Mouse (Mus musculus): ENCODE measurements at regions not wholly inside any gene's neighbourhood (a gene's known extent, or its start where the extent isn't known, plus 50 kb on each side); places are given as distances from the start of the nearest gene placed in this dataset.
"Not testable (repeated sequence)": the region's sequence is repeated elsewhere in the genome, so short reads cannot be mapped to it uniquely, and the experiment has no call there.

DNA sequence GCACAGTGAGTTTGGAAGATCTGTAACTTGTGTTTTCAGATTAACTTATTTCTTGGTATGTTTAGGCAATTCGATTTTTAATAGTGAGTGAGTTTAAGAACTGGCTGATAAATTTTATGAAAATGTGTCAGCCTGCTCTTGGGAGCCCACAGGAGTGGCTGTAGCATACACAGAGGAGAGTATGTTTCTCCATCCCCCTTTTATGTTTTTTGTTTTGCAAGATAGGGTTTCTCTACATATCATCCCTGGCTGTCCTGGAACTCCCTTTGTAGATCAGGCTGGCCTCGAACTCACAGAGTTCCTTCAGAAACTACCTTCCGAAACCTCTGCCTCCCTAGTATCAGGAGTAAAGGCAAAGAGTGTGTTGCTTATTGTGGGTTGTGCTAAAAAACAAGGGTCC, 124.2 kb upstream of the Cpm start:
- H3K9me3 ChIP-seq (replicated peaks): no peaks in the 10 kb centered on the region
- no peaks in the 10 kb centered on the region for H3K36me3 ChIP-seq
- H3K4me3 ChIP-seq: no peak overlapping the region
- DNase-seq (ENCODE audit: low spot score): no peak
- H3K27ac ChIP-seq (replicated peaks): no peak overlapping the region
- H3K27me3 ChIP-seq (ENCODE audit: low read depth, poor library complexity, severe bottlenecking): no peaks in the 10 kb centered on the region
- 88% methylated on average over 3 of the region's 3 CpGs for WGBS
- no peaks in the 10 kb centered on the region for H3K4me1 ChIP-seq

DNA sequence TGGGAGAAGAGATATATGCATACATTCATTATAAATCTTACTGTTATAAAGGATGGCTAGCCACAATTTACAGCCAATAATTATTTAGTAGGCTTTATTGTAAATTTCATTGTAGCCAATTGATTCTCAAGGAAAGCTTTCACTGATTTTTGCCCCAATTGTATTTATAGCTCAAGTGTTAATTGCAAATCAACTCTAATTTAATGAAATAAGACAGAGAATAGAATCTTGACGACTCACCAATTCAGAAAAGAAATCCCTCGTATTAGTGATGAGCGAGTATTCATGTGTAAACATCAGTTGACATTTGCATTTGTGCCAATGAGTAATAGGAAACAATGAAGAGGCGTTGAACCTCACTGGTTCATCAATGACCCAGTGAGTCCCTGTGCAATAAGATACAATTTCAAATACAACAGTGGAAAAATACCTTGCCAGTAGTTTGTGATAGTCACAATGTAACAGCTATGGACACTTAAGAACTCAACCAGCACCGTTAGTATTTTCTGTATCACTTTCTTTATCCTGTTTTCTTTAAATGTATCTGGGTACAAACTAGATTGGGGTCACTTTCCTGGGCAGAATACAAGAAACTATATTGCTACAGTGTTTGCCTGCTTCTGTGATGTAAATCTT, 124.6 kb upstream of the Cpsf6 start:
- H3K4me3 ChIP-seq: no peak overlapping the region
- no peaks in the 10 kb centered on the region for H3K9me3 ChIP-seq (replicated peaks)
- H3K4me1 ChIP-seq: no peaks in the 10 kb centered on the region
- no peaks in the 10 kb centered on the region for H3K36me3 ChIP-seq
- DNase-seq (ENCODE audit: low spot score): no peak
- no peak overlapping the region for H3K27ac ChIP-seq (replicated peaks)
- no peaks in the 10 kb centered on the region for H3K27me3 ChIP-seq (ENCODE audit: low read depth, poor library complexity, severe bottlenecking)
- 83% methylated on average over 5 of the region's 5 CpGs for WGBS

- Histone ChIP-seq H3K4me3 (no peak overlapping the region), H3K27me3 (ENCODE audit: low read depth, poor library complexity, severe bottlenecking) (peaks cover 3% of the 10 kb centered on the region), H3K36me3 (no peaks in the 10 kb centered on the region), H3K9me3 (replicated peaks) (no peaks in the 10 kb centered on the region), H3K4me1 (no peaks in the 10 kb centered on the region), H3K27ac (replicated peaks) (no peak overlapping the region)
- 90% methylated on average over 22 of the region's 22 CpGs for WGBS
- DNase-seq (ENCODE audit: low spot score): no peak
Observed at GRCm38 (mm10) chr10:117503222-117504184, 123.7 kb upstream of the Cpsf6 start.

DNA sequence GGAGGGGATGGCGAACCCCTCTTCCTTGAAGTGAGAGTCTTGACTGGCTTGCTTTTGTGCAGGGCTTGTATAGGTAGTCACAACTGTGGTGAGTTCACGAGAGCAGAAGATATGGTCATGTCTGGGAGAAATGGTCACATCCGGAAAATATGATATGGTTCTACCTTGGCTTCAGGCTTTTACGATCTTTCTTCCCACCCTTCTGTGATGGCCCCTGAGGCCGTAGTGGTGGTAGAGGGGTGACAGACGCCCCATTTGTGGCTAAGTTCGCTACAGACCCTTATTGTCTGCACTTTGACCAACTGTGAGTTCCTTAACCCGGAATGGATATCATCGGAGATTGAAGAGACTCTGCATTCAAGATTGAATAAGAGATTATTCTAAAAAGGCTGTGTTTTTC, 122.9 kb upstream of the Cpsf6 start:
- Histone ChIP-seq H3K4me1 (no peaks in the 10 kb centered on the region), H3K9me3 (replicated peaks) (no peaks in the 10 kb centered on the region), H3K27ac (replicated peaks) (no peak overlapping the region), H3K36me3 (no peaks in the 10 kb centered on the region), H3K4me3 (no peak overlapping the region), H3K27me3 (ENCODE audit: low read depth, poor library complexity, severe bottlenecking) (peaks cover 11% of the 10 kb centered on the region)
- WGBS: 92% methylated on average over 9 of the region's 9 CpGs
- no peak for DNase-seq (ENCODE audit: low spot score)

GRCm38 (mm10) chr10:117502135-117502534, 122.3 kb upstream of the Cpsf6 start:
- DNase-seq (ENCODE audit: low spot score): no peak
- WGBS: 95% methylated on average over 7 of the region's 7 CpGs
- Histone ChIP-seq H3K36me3 (no peaks in the 10 kb centered on the region), H3K27ac (replicated peaks) (no peak overlapping the region), H3K27me3 (ENCODE audit: low read depth, poor library complexity, severe bottlenecking) (peaks cover 17% of the 10 kb centered on the region), H3K4me3 (no peak overlapping the region), H3K9me3 (replicated peaks) (no peaks in the 10 kb centered on the region), H3K4me1 (no peaks in the 10 kb centered on the region)

GRCm38 (mm10) chr10:117501426-117501825, 121.6 kb upstream of the Cpsf6 start:
- no peak overlapping the region for H3K27ac ChIP-seq (replicated peaks)
- DNase-seq (ENCODE audit: low spot score): no peak
- no peaks in the 10 kb centered on the region for H3K9me3 ChIP-seq (replicated peaks)
- WGBS: 90% methylated on average over 1 of the region's 1 CpGs
- no peak overlapping the region for H3K4me3 ChIP-seq
- H3K36me3 ChIP-seq: no peaks in the 10 kb centered on the region
- 0 out of 2 replicates have a peak, but pooled peaks cover under 1% of the 10 kb centered on the region for H3K4me1 ChIP-seq
- peaks cover 24% of the 10 kb centered on the region for H3K27me3 ChIP-seq (ENCODE audit: low read depth, poor library complexity, severe bottlenecking)

DNA sequence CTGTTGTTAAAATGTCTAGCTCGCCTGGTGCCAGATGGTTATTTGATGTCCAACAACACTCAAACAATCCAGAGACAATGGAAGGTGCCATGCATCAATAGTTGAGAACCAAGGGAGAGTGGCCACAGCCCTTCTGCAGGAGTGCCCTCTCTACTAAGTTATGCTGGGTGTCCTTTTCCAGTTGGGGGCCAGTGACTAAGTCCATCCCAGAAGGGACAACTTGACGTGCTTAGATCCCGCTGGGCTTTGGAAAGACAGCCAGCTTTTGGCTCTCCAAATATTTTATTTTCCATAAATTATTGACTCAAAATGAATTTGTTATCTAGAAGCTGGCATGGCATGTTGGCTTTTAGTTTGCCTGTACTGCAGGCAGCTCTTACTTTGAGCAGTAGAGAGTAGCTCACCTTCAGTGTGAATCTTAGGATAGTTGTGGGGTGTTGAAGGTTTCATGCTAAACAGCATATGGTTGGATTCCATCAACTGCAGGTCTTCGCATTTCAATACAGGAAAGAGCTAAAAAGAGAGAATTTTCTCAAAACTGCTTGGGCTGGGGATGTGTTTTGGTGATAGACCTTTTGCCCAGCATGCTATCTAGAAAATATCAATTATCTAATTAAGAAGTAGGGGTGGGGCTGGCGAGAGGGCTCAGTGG, 120.8 kb upstream of the Cpsf6 start:
- no peaks in the 10 kb centered on the region for H3K36me3 ChIP-seq
- no peak for DNase-seq (ENCODE audit: low spot score)
- H3K4me3 ChIP-seq: no peak overlapping the region
- H3K4me1 ChIP-seq: 0 out of 2 replicates have a peak, but pooled peaks cover 7% of the 10 kb centered on the region
- WGBS: 86% methylated on average over 5 of the region's 5 CpGs
- no peaks in the 10 kb centered on the region for H3K9me3 ChIP-seq (replicated peaks)
- peaks cover 32% of the 10 kb centered on the region for H3K27me3 ChIP-seq (ENCODE audit: low read depth, poor library complexity, severe bottlenecking)
- H3K27ac ChIP-seq (replicated peaks): no peak overlapping the region

GRCm38 (mm10) chr10:117499864-117500453, 120.1 kb upstream of the Cpsf6 start:
- Histone ChIP-seq H3K27ac (replicated peaks) (no peak overlapping the region), H3K9me3 (replicated peaks) (no peaks in the 10 kb centered on the region), H3K4me1 (0 out of 2 replicates have a peak, but pooled peaks cover 7% of the 10 kb centered on the region), H3K4me3 (no peak overlapping the region), H3K27me3 (ENCODE audit: low read depth, poor library complexity, severe bottlenecking) (peaks cover 36% of the 10 kb centered on the region), H3K36me3 (no peaks in the 10 kb centered on the region)
- 78% methylated on average over 6 of the region's 6 CpGs for WGBS
- no peak for DNase-seq (ENCODE audit: low spot score)

DNA sequence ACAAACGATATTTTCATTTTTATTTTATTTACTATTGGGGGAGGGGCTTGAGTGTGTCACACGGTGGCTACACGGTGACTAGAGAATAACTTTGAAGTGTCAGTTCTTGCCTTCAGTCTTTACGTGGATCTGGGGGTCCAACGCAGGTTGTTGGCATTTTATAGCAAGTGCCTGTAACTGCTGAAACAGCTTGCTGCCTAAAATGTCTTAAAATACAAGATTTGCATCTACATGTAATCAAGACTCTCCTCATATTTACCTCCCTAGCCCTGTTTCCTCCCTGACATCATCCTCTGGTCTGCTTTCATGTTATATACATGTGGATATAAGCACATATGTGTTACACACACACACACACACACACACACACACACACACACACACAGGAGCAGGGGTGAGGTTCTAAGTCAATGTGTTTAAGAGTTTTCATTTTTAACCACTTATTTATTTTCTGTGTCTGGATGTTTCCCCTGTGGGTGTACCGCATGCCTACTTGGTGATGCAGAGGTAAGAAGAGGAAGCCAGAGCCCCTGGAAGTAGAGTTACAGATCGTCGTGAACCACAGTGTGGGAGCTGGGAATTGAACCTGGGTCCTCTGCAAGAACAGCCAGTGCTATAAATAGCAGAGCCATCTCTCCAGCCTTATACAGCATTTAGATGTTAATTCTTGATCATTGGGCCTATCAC, 119.5 kb upstream of the Cpsf6 start:
- DNase-seq (ENCODE audit: low spot score): no peak
- Histone ChIP-seq H3K9me3 (replicated peaks) (no peaks in the 10 kb centered on the region), H3K27ac (replicated peaks) (no peak overlapping the region), H3K27me3 (ENCODE audit: low read depth, poor library complexity, severe bottlenecking) (peaks cover 41% of the 10 kb centered on the region), H3K4me1 (peaks cover 11% of the 10 kb centered on the region), H3K36me3 (no peaks in the 10 kb centered on the region), H3K4me3 (no peak overlapping the region)
- 92% methylated on average over 8 of the region's 8 CpGs for WGBS

DNA sequence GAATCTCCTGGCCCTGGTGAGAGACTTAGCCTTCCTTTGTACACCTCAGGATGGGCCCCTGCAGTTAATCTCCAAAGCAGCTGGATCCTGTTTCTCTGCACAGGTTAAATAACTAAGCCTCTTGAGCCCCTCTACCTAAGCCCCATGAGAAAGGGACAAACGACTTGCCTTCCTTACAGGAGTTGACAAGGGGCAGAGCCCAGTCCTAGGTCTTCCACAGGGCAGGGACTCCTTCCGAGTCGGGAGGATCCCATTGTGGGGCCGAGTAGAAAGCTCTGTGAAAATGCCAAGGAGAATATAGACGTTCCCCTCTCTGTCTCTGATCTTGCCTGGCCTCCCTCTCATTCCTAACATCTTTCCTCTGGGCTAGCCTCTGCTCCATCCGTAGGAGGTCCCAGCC, 118.7 kb upstream of the Cpsf6 start:
- peaks cover 18% of the 10 kb centered on the region for H3K4me1 ChIP-seq
- H3K4me3 ChIP-seq: no peak overlapping the region
- 60% methylated on average over 6 of the region's 6 CpGs for WGBS
- H3K27ac ChIP-seq (replicated peaks): no peak overlapping the region
- peaks cover 46% of the 10 kb centered on the region for H3K27me3 ChIP-seq (ENCODE audit: low read depth, poor library complexity, severe bottlenecking)
- no peaks in the 10 kb centered on the region for H3K36me3 ChIP-seq
- no peak for DNase-seq (ENCODE audit: low spot score)
- no peaks in the 10 kb centered on the region for H3K9me3 ChIP-seq (replicated peaks)

- peaks cover 18% of the 10 kb centered on the region for H3K4me1 ChIP-seq
- H3K36me3 ChIP-seq: no peaks in the 10 kb centered on the region
- no peak overlapping the region for H3K4me3 ChIP-seq
- DNase-seq (ENCODE audit: low spot score): no peak
- no peaks in the 10 kb centered on the region for H3K9me3 ChIP-seq (replicated peaks)
- H3K27ac ChIP-seq (replicated peaks): no peak overlapping the region
- H3K27me3 ChIP-seq (ENCODE audit: low read depth, poor library complexity, severe bottlenecking): peaks cover 51% of the 10 kb centered on the region
- WGBS: 88% methylated on average over 16 of the region's 16 CpGs
Observed at GRCm38 (mm10) chr10:117497565-117498256, 117.9 kb upstream of the Cpsf6 start.

GRCm38 (mm10) chr10:117497082-117497481, 117.3 kb upstream of the Cpsf6 start:
- H3K27me3 ChIP-seq (ENCODE audit: low read depth, poor library complexity, severe bottlenecking): peaks cover 51% of the 10 kb centered on the region
- peaks cover 18% of the 10 kb centered on the region for H3K4me1 ChIP-seq
- 94% methylated on average over 1 of the region's 1 CpGs for WGBS
- not testable (repeated sequence) for DNase-seq (ENCODE audit: low spot score); H3K27ac ChIP-seq (replicated peaks); H3K4me3 ChIP-seq; H3K36me3 ChIP-seq; H3K9me3 ChIP-seq (replicated peaks)

Measured in midbrain, embryonic 10.5 days (tissue).